Mouse (Mus musculus): ENCODE results near the gene Kcnj5. TPM values are rescaled to one million over a fixed set of nuclear protein-coding genes. Genes with fewer than 3 reads are reported as not detected.

Gene Kcnj5
- polyA plus RNA-seq (2012; ENCODE audit: insufficient read depth, low replicate concordance) = 4.0 TPM in 1 of 2 replicates, not detected in the other

GRCm38 (mm10) chr9:32344051-32344450 lies at the start of gene Kcnj5:
TSS of gene Kcnj5 (minus strand) at chr9:32344350.
- peaks cover 53% of the 10 kb centered on the region for H3K27me3 ChIP-seq (replicated peaks)
- TF ChIP-seq GATA1 (IDR thresholded peaks at IDR 0.05; ENCODE audit: borderline replicate concordance, low read length) (no peak), FLI1 (IDR thresholded peaks at IDR 0.05; ENCODE audit: low read length) (no peak)
- H3K4me1 ChIP-seq = peaks cover 84% of the 10 kb centered on the region
- peak within 1 kb of the TSS; percentile 84 for H3K4me3 ChIP-seq (replicated peaks)
- H3K36me3 ChIP-seq (replicated peaks; ENCODE audit: low read length) = no peaks in the 10 kb centered on the region
- H3K9me3 ChIP-seq = no peaks in the 10 kb centered on the region

GRCm38 (mm10) chr9:32392716-32393115 lies 48.6 kb upstream of the Kcnj5 start:
- TF ChIP-seq GATA1 (IDR thresholded peaks at IDR 0.05; ENCODE audit: borderline replicate concordance, low read length) (no peak), FLI1 (IDR thresholded peaks at IDR 0.05; ENCODE audit: low read length) (no peak)
- H3K27me3 ChIP-seq (replicated peaks) = no peaks in the 10 kb centered on the region
- no peaks in the 10 kb centered on the region for H3K9me3 ChIP-seq
- peaks cover 92% of the 10 kb centered on the region for H3K4me1 ChIP-seq
- H3K36me3 ChIP-seq (replicated peaks; ENCODE audit: low read length) = peaks cover 3% of the 10 kb centered on the region
- no peak overlapping the region for H3K4me3 ChIP-seq (replicated peaks)

- Histone ChIP-seq H3K9me3 (no peaks in the 10 kb centered on the region), H3K36me3 (replicated peaks; ENCODE audit: low read length) (no peaks in the 10 kb centered on the region), H3K4me1 (peaks cover 89% of the 10 kb centered on the region), H3K4me3 (replicated peaks) (no peak overlapping the region), H3K27me3 (replicated peaks) (peaks cover 2% of the 10 kb centered on the region)
- no peak for TF ChIP-seq FLI1 (IDR thresholded peaks at IDR 0.05; ENCODE audit: low read length)
- no peak for TF ChIP-seq GATA1 (IDR thresholded peaks at IDR 0.05; ENCODE audit: borderline replicate concordance, low read length)
Measured at GRCm38 (mm10) chr9:32391701-32392100, 47.6 kb upstream of the Kcnj5 start.

DNA sequence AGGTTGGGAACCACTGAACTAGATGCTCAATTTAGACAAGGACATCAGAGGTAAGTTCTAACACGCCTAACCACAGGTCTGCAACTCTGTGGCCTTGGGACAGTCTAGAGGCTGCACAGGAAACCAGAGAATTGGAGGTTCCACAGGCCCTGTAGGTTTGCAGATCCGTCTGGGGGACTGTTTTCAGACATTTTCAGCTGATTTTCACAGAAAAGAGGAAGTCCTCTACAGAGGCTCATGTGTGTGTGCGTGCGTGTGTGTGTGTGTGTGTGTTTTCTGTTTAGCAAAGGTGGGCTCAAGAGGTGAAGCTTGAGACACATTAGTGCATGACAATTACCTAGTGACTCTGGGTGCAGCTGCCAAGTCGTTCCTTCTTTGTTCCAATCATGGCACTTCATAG lies 46.9 kb upstream of the Kcnj5 start:
- H3K27me3 ChIP-seq (replicated peaks) = peaks cover 2% of the 10 kb centered on the region
- peaks cover 83% of the 10 kb centered on the region for H3K4me1 ChIP-seq
- TF ChIP-seq GATA1 (IDR thresholded peaks at IDR 0.05; ENCODE audit: borderline replicate concordance, low read length) = no peak
- TF ChIP-seq FLI1 (IDR thresholded peaks at IDR 0.05; ENCODE audit: low read length) = no peak
- no peak overlapping the region for H3K4me3 ChIP-seq (replicated peaks)
- no peaks in the 10 kb centered on the region for H3K36me3 ChIP-seq (replicated peaks; ENCODE audit: low read length)
- H3K9me3 ChIP-seq = no peaks in the 10 kb centered on the region

GRCm38 (mm10) chr9:32388120-32388519 lies 44.0 kb upstream of the Kcnj5 start:
- TF ChIP-seq FLI1 (IDR thresholded peaks at IDR 0.05; ENCODE audit: low read length) = no peak
- TF ChIP-seq GATA1 (IDR thresholded peaks at IDR 0.05; ENCODE audit: borderline replicate concordance, low read length) = no peak
- Histone ChIP-seq H3K9me3 (no peaks in the 10 kb centered on the region), H3K36me3 (replicated peaks; ENCODE audit: low read length) (no peaks in the 10 kb centered on the region), H3K4me1 (peaks cover 61% of the 10 kb centered on the region), H3K4me3 (replicated peaks) (no peak overlapping the region), H3K27me3 (replicated peaks) (peaks cover 2% of the 10 kb centered on the region)

- H3K36me3 ChIP-seq (replicated peaks; ENCODE audit: low read length) = no peaks in the 10 kb centered on the region
- no peaks in the 10 kb centered on the region for H3K9me3 ChIP-seq
- H3K4me3 ChIP-seq (replicated peaks) = no peak overlapping the region
- peaks cover 53% of the 10 kb centered on the region for H3K4me1 ChIP-seq
- peaks cover 2% of the 10 kb centered on the region for H3K27me3 ChIP-seq (replicated peaks)
- TF ChIP-seq GATA1 (IDR thresholded peaks at IDR 0.05; ENCODE audit: borderline replicate concordance, low read length) (no peak), FLI1 (IDR thresholded peaks at IDR 0.05; ENCODE audit: low read length) (no peak)
Measured at GRCm38 (mm10) chr9:32384906-32385305, 40.8 kb upstream of the Kcnj5 start.

- H3K4me3 ChIP-seq (replicated peaks) = no peak overlapping the region
- peaks cover 25% of the 10 kb centered on the region for H3K27me3 ChIP-seq (replicated peaks)
- H3K9me3 ChIP-seq = no peaks in the 10 kb centered on the region
- peaks cover 33% of the 10 kb centered on the region for H3K4me1 ChIP-seq
- H3K36me3 ChIP-seq (replicated peaks; ENCODE audit: low read length) = no peaks in the 10 kb centered on the region
- TF ChIP-seq FLI1 (IDR thresholded peaks at IDR 0.05; ENCODE audit: low read length) = no peak
- no peak for TF ChIP-seq GATA1 (IDR thresholded peaks at IDR 0.05; ENCODE audit: borderline replicate concordance, low read length)
Measured at GRCm38 (mm10) chr9:32376863-32377590, 32.9 kb upstream of the Kcnj5 start.

DNA sequence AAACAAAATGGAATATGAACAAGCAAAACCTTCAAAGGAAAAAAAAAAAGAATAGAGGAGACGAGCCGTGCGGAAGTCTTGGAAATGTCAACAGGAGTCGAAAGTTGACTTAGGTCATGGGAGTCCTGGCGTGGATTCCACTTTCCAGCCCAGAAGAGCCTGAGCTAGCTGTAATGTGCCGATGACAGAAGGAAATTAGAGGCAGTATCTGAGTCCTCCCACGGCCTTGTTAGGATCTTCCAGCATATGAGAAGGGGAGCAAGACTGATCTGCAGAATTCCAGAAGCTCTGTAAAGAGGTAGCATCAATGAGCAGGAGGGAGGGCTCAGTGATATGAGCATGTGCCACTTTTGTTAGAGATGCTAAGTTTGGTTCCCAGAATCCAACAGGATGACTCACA lies 31.9 kb upstream of the Kcnj5 start:
- H3K9me3 ChIP-seq = no peaks in the 10 kb centered on the region
- no peak overlapping the region for H3K4me3 ChIP-seq (replicated peaks)
- no peaks in the 10 kb centered on the region for H3K36me3 ChIP-seq (replicated peaks; ENCODE audit: low read length)
- peaks cover 24% of the 10 kb centered on the region for H3K4me1 ChIP-seq
- H3K27me3 ChIP-seq (replicated peaks) = peaks cover 29% of the 10 kb centered on the region
- TF ChIP-seq GATA1 (IDR thresholded peaks at IDR 0.05; ENCODE audit: borderline replicate concordance, low read length) (no peak), FLI1 (IDR thresholded peaks at IDR 0.05; ENCODE audit: low read length) (no peak)

DNA sequence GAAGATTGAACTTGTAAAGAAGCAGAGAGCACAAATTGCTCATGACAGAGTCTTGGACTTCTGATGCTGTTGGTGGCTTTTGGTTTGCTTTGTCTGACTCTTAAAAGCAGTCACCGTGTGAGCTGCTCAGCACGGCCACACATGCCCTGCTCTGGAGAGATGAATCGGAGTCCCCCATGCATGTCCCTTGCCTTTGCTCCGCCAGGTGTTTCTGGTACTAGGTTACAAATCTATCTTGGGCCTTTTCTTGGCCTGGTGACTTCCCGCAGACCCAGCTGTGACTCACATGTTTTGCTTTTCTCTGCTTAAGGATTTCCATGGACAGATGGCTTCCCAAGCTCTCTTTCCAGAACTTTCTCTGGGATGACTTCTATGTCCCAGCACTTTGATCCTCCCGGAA lies 29.5 kb upstream of the Kcnj5 start:
- Histone ChIP-seq H3K27me3 (replicated peaks) (peaks cover 50% of the 10 kb centered on the region), H3K4me1 (peaks cover 11% of the 10 kb centered on the region), H3K36me3 (replicated peaks; ENCODE audit: low read length) (no peaks in the 10 kb centered on the region), H3K9me3 (no peaks in the 10 kb centered on the region), H3K4me3 (replicated peaks) (no peak overlapping the region)
- TF ChIP-seq FLI1 (IDR thresholded peaks at IDR 0.05; ENCODE audit: low read length) (no peak), GATA1 (IDR thresholded peaks at IDR 0.05; ENCODE audit: borderline replicate concordance, low read length) (no peak)

GRCm38 (mm10) chr9:32372202-32372601 lies 28.1 kb upstream of the Kcnj5 start, which contains the start of gene Kcnj1:
TSS of gene Kcnj1 (plus strand) at chr9:32372493.
- Histone ChIP-seq H3K4me1 (peaks cover 11% of the 10 kb centered on the region), H3K36me3 (replicated peaks; ENCODE audit: low read length) (no peaks in the 10 kb centered on the region), H3K9me3 (no peaks in the 10 kb centered on the region), H3K27me3 (replicated peaks) (peaks cover 57% of the 10 kb centered on the region), H3K4me3 (replicated peaks) (no peak within 1 kb of the TSS)
- no peak for TF ChIP-seq GATA1 (IDR thresholded peaks at IDR 0.05; ENCODE audit: borderline replicate concordance, low read length)
- no peak for TF ChIP-seq FLI1 (IDR thresholded peaks at IDR 0.05; ENCODE audit: low read length)

Data from megakaryocyte, embryonic 14.5 days (primary cell).